Mouse (Mus musculus) ES-Bruce4 (cell line): ENCODE data around the gene Hps3.

Experiments
- CTCF ChIP-seq: IDR thresholded peaks from one replicate; pipeline ENCODE4 v1.8.1; 2011; ENCODE audit warnings: low read depth, low read length
- EP300 ChIP-seq: IDR thresholded peaks from 2 replicates; pipeline ENCODE4 v1.6.1; 2011; ENCODE audit warnings: low read depth, low read length; ENCODE audit not compliant: insufficient read depth
- POLR2A ChIP-seq: IDR thresholded peaks from one replicate; pipeline ENCODE4 v1.8.1; 2011; ENCODE audit warnings: low read length; ENCODE audit not compliant: insufficient read depth

DNA sequence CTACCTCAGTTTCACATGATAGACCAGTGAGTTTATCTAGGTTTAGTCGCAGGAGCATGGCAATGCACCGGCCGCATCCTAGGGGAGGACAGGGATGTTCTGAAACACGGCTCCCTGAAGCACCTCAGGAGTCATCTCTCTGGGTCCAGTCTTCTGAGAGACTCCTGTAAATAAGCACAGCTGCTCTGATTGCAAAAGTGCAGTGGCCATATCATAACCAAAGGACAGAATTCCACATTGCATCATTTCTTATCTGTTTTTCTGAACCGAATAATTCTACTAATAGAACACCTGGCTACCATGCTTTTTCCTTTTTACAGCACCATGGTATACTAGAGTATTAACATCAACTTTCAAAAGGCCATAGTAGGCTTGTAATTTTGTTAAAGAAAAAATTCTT is 69.9 kb downstream of the Hps3 start:
- no peak for TF ChIP-seq CTCF
- no peak for TF ChIP-seq POLR2A
- no peak for TF ChIP-seq EP300
